28 mouse cellular contexts compared by ENCODE assay signal in the genomic region with DNA sequence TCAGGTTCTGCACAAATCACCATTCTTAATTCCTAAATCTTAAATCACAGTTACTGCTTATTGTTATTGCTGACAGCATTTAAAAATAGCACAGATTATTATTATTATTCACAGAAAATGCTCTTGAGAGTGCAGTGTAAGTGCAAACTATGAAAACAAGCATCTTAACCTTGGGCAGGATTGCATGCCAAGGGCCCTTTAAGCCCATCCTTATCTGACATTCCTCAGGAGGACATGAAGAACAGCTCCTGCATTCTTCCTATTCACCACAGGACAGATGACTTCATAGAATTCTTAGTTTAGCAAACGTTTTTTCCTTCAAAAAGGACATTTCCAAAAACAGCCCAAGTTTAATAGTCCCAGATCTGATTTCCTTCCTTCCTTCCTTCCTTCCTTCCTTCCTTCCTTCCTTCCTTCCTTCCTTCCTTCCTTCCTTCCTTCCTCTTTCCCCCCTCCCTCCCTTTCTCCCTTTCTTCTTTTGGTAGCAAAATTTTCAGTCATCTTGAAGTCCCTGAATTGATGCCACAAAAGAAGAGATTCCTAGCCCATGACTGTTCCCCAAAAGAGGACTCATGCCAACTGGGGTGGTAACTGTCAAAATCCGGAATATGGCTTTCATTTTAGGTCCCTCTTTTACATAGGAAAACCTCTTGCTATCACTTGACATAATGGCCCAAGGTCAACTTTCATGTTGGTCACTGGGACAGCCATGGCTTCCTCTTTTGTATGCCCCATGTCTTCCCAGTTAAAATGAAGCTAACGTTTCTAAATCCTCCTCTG.
DNase-seq lines count a peak whose midpoint lies in the region; ATAC-seq and TF ChIP-seq lines count a peak whose summit lies in the region.
"Had no signal": no experiment of that assay in that cellular context is flagged by ENCODE, and none has a peak within 500 bp of the region (broad histone marks: within the 10 kb centered on the region; RNA-seq: fewer than 3 reads in every experiment).

No protein-coding gene starts in this region.

- H3K27ac ChIP-seq in lung, postnatal 0 days (ENCODE audit: low read length) = peak overlapping the region; percentile 12; the same call in 1 of the 2 replicates
- H3K27ac ChIP-seq in embryonic fibroblast, embryonic 13.5 days (ENCODE audit: insufficient read depth, low read length) = peak overlapping the region; percentile 75
- no peak overlapping the region for H3K27ac ChIP-seq in limb, embryonic 10.5 days
- H3K27ac ChIP-seq: embryonic facial prominence, embryonic 10.5 days; embryonic facial prominence, embryonic 13.5 days; heart, embryonic 13.5 days; hindbrain, embryonic 12.5 days; intestine, embryonic 15.5 days had no signal

- no peaks in the 10 kb centered on the region; the same call in 1 of the 2 replicates for H3K36me3 ChIP-seq in lung, postnatal 0 days (ENCODE audit: insufficient read depth, low read length)
- H3K36me3 ChIP-seq in limb, embryonic 10.5 days = no peaks in the 10 kb centered on the region
- H3K36me3 ChIP-seq: embryonic facial prominence, embryonic 10.5 days; embryonic facial prominence, embryonic 13.5 days; hindbrain, embryonic 12.5 days; intestine, embryonic 15.5 days had no signal

- no peak overlapping the region for H3K4me3 ChIP-seq in lung, postnatal 0 days (ENCODE audit: low read depth, low read length)
- H3K4me3 ChIP-seq in lung, adult 2 months (replicated peaks; ENCODE audit: extremely low read depth, low read depth, low read length) = no peak overlapping the region
- no peak overlapping the region for H3K4me3 ChIP-seq in embryonic fibroblast, embryonic 13.5 days (ENCODE audit: insufficient read depth, low read length)
- H3K4me3 ChIP-seq in limb, embryonic 10.5 days = no peak overlapping the region
- H3K4me3 ChIP-seq: embryonic facial prominence, embryonic 10.5 days; embryonic facial prominence, embryonic 13.5 days; gastrocnemius, adult 2 months; heart, embryonic 13.5 days; hindbrain, embryonic 12.5 days; intestine, embryonic 15.5 days had no signal

- no peaks in the 10 kb centered on the region for H3K9me3 ChIP-seq in lung, postnatal 0 days (ENCODE audit: low read length)
- H3K9me3 ChIP-seq in limb, embryonic 10.5 days (replicated peaks) = no peaks in the 10 kb centered on the region
- H3K9me3 ChIP-seq: embryonic facial prominence, embryonic 10.5 days; embryonic facial prominence, embryonic 13.5 days; heart, embryonic 13.5 days; hindbrain, embryonic 12.5 days; intestine, embryonic 15.5 days had no signal

- TF ChIP-seq POLR2A in lung, adult 2 months (IDR thresholded peaks at IDR 0.05; ENCODE audit: borderline replicate concordance, extremely low read depth, low read depth, low read length) = no peak
- TF ChIP-seq POLR2A in embryonic fibroblast, embryonic 13.5 days (IDR thresholded peaks at IDR 0.05; ENCODE audit: low read depth, low read length) = no peak

- peak; percentile 35 for DNase-seq in lung, postnatal 0 days (ENCODE audit: low spot score)
- no peak for DNase-seq in lung, adult 2 months
- peak; percentile 61 for DNase-seq in 3134 (ENCODE audit: extremely low read depth, insufficient read length, low spot score)
- peak; percentile 85 for DNase-seq in Muller cell, postnatal 12 days (ENCODE audit: inconsistent ontology term)
- DNase-seq in limb, embryonic 10.5 days (ENCODE audit: low spot score) = no peak
- DNase-seq in right cerebral cortex, adult 2 months (ENCODE audit: low spot score in 2 of 2) = no peak
- DNase-seq: adrenal gland, adult 8-10 months; adrenal gland, postnatal 25 days; cerebellum, adult 11-12 months; cerebellum, adult 8-10 months; cerebellum, postnatal 10 days; cerebellum, postnatal 36 days; embryo, embryonic 11 days; forebrain, postnatal 0 days; gastrocnemius, adult 2 months; gastrocnemius, postnatal 14 days; heart, adult 18-20 months; heart, postnatal 14 days; heart, postnatal 4 days had no signal

- no peak overlapping the region for H3K9ac ChIP-seq in lung, postnatal 0 days (replicated peaks; ENCODE audit: low read depth)
- H3K9ac ChIP-seq: embryonic facial prominence, embryonic 13.5 days; forebrain, postnatal 0 days; heart, embryonic 13.5 days; hindbrain, embryonic 12.5 days; intestine, embryonic 15.5 days had no signal

- ATAC-seq in lung, postnatal 0 days = peak; percentile 82
- ATAC-seq: activated CD4-positive, CD25-positive, alpha-beta regulatory T cell, adult 4 months; forebrain, embryonic 14.5 days; forebrain, postnatal 0 days; hindbrain, embryonic 16.5 days; intestine, embryonic 15.5 days had no signal

- no peaks in the 10 kb centered on the region for H3K4me1 ChIP-seq in lung, postnatal 0 days (ENCODE audit: insufficient read depth, low read depth, low read length)
- peaks cover 10% of the 10 kb centered on the region for H3K4me1 ChIP-seq in lung, adult 2 months (ENCODE audit: control insufficient read depth, insufficient read depth, low read length)
- H3K4me1 ChIP-seq in embryonic fibroblast, embryonic 13.5 days (ENCODE audit: control insufficient read depth, insufficient read depth, low read length) = peaks cover 10% of the 10 kb centered on the region
- H3K4me1 ChIP-seq in limb, embryonic 10.5 days = peaks cover 9% of the 10 kb centered on the region
- H3K4me1 ChIP-seq: hindbrain, embryonic 12.5 days; intestine, embryonic 15.5 days had no signal

- peak; percentile 97 for TF ChIP-seq EP300 in lung, postnatal 0 days (IDR thresholded peaks at IDR 0.05)

- WGBS in lung, postnatal 0 days = 49% methylated on average over 3 of the region's 3 CpGs
- 48% methylated on average over 3 of the region's 3 CpGs for WGBS in lung, adult 2 months
- 82% methylated on average over 3 of the region's 3 CpGs for WGBS in limb, embryonic 10.5 days

- TF ChIP-seq CTCF in lung, postnatal 0 days (IDR thresholded peaks at IDR 0.05) = no peak
- no peak for TF ChIP-seq CTCF in lung, adult 2 months (IDR thresholded peaks at IDR 0.05; ENCODE audit: insufficient read depth, low read length)
- TF ChIP-seq CTCF in embryonic fibroblast, embryonic 13.5 days (IDR thresholded peaks at IDR 0.05; ENCODE audit: borderline replicate concordance, insufficient read depth, low read length) = no peak

- H3K27me3 ChIP-seq in lung, postnatal 0 days (replicated peaks; ENCODE audit: insufficient read depth, low read length) = no peaks in the 10 kb centered on the region
- H3K27me3 ChIP-seq in limb, embryonic 10.5 days (ENCODE audit: low read depth, poor library complexity, severe bottlenecking) = no peaks in the 10 kb centered on the region
- H3K27me3 ChIP-seq: embryonic facial prominence, embryonic 13.5 days; heart, embryonic 13.5 days; hindbrain, embryonic 12.5 days; intestine, embryonic 15.5 days had no signal

- no peak overlapping the region for H3K4me2 ChIP-seq in lung, postnatal 0 days (replicated peaks; ENCODE audit: low read depth, low read length)
- H3K4me2 ChIP-seq: embryonic facial prominence, embryonic 13.5 days; heart, embryonic 13.5 days; hindbrain, embryonic 12.5 days; intestine, embryonic 15.5 days had no signal

Comparison
In these comparisons a context has a peak if more than half of its experiments do, and no peak if none do; other contexts are left out.
1. DNase-seq: peak in lung, postnatal 0 days (single experiment), 3134 (single experiment) and Muller cell, postnatal 12 days (single experiment); none in lung, adult 2 months (single experiment), limb, embryonic 10.5 days (single experiment) and right cerebral cortex, adult 2 months (0 of 2).